Mouse (Mus musculus) kidney, embryonic 16.5 days (tissue): ENCODE results near the gene Ednrb. TPM values are rescaled to one million over a fixed set of nuclear protein-coding genes. Genes with fewer than 3 reads are reported as not detected.
A peak's percentile ranks its signal among the peaks of the same experiment; 100 is the strongest.

ENCODE experiments used
- ATAC-seq: fragments of 200-750 bp; cut with Nextera tagmentation; 2 replicates; pipeline ENCODE4 v1.8.0; 2017; ENCODE audit warnings: moderate TSS enrichment; ENCODE audit not compliant: low FRiP score, low TSS enrichment
- H3K27ac ChIP-seq: fragments of 300-500 bp; sonication (generic); 2 replicates; pipeline ENCODE4 v1.5.1; 2014; ENCODE audit warnings: low read length
- H3K27me3 ChIP-seq: fragments of 300-500 bp; sonication (generic); 2 replicates; pipeline ENCODE4 v1.6.1; 2014; ENCODE audit warnings: low read length, control low read depth, mixed read lengths; ENCODE audit not compliant: insufficient read depth
- H3K36me3 ChIP-seq: fragments of 300-500 bp; sonication (generic); 2 replicates; pipeline ENCODE4 v1.6.1; 2014; ENCODE audit warnings: low read length, control low read depth, mixed read lengths; ENCODE audit not compliant: insufficient read depth
- H3K4me1 ChIP-seq: fragments of 300-500 bp; sonication (generic); 2 replicates; pipeline ENCODE4 v1.6.1; 2014; ENCODE audit warnings: low read length, control low read depth, mixed read lengths; ENCODE audit not compliant: insufficient read depth
- H3K4me2 ChIP-seq: fragments of 300-500 bp; sonication (generic); replicated peaks from 2 replicates; pipeline ENCODE4 v1.6.1; 2014; ENCODE audit warnings: low read depth, low read length
- H3K4me3 ChIP-seq: fragments of 300-500 bp; sonication (generic); 2 replicates; pipeline ENCODE4 v1.5.1; 2014; ENCODE audit warnings: mild to moderate bottlenecking, low read length
- H3K9ac ChIP-seq: fragments of 300-500 bp; sonication (generic); replicated peaks from 2 replicates; pipeline ENCODE4 v1.6.1; 2014; ENCODE audit warnings: low read length
- H3K9me3 ChIP-seq: fragments of 300-500 bp; sonication (generic); 2 replicates; pipeline ENCODE4 v1.6.1; 2016; ENCODE audit warnings: low read length, control low read depth
- WGBS: fragments of 180-500 bp; shearing (Covaris S2); extraction: QIAGEN DNeasy Blood & Tissue Kit; methylation state at CpG from one replicate; pipeline ENCODE4 v1.1.7; 2014; 5-methylcytosine and 5-hydroxymethylcytosine counted together
- polyA plus RNA-seq: library from polyadenylated mRNA; unstranded; fragments of >200 nt; fragmentation: Nextera tagmentation; extraction: Ambion mirVana; gene quantifications from 2 replicates; pipeline ENCODE4 v1.2.1, GENCODE M21; 2015

The Ednrb gene
- polyA plus RNA-seq, 1 experiment from 2014 or later: 57.7 TPM

- WGBS: 40% methylated on average over 4 of the region's 4 CpGs
- H3K27ac ChIP-seq: no peak overlapping the region
- H3K4me1 ChIP-seq: peaks cover 22% of the 10 kb centered on the region
- H3K9ac ChIP-seq: no peak overlapping the region
- ATAC-seq: peak; percentile 31; the same call in 1 of the 2 replicates
- no peaks in the 10 kb centered on the region for H3K27me3 ChIP-seq
- H3K4me2 ChIP-seq: no peak overlapping the region
- H3K4me3 ChIP-seq: no peak overlapping the region
- no peaks in the 10 kb centered on the region for H3K36me3 ChIP-seq
- no peaks in the 10 kb centered on the region for H3K9me3 ChIP-seq
Measured at GRCm38 (mm10) chr14:103832472-103832871, 11.7 kb downstream of the Ednrb start.

- H3K9ac ChIP-seq: no peak overlapping the region
- no peaks in the 10 kb centered on the region for H3K36me3 ChIP-seq
- no peaks in the 10 kb centered on the region for H3K9me3 ChIP-seq
- ATAC-seq: no peak
- WGBS: 69% methylated on average over 5 of the region's 5 CpGs
- H3K4me1 ChIP-seq: peaks cover 13% of the 10 kb centered on the region
- H3K4me2 ChIP-seq: no peak overlapping the region
- no peak overlapping the region for H3K4me3 ChIP-seq
- no peaks in the 10 kb centered on the region for H3K27me3 ChIP-seq
- H3K27ac ChIP-seq: no peak overlapping the region
Measured at GRCm38 (mm10) chr14:103831007-103831406, 13.2 kb downstream of the Ednrb start.

GRCm38 (mm10) chr14:103826343-103826742 is 17.9 kb downstream of the Ednrb start:
- no peak for ATAC-seq
- Histone ChIP-seq H3K4me2 (no peak overlapping the region), H3K9me3 (no peaks in the 10 kb centered on the region), H3K36me3 (no peaks in the 10 kb centered on the region), H3K4me1 (0 out of 2 replicates have a peak, but pooled peaks cover 9% of the 10 kb centered on the region), H3K27ac (no peak overlapping the region), H3K4me3 (no peak overlapping the region), H3K9ac (no peak overlapping the region), H3K27me3 (no peaks in the 10 kb centered on the region)
- WGBS: 90% methylated on average over 9 of the region's 9 CpGs

GRCm38 (mm10) chr14:103825934-103826333 is 18.3 kb downstream of the Ednrb start:
- Histone ChIP-seq H3K9me3 (no peaks in the 10 kb centered on the region), H3K27me3 (no peaks in the 10 kb centered on the region), H3K9ac (no peak overlapping the region), H3K27ac (no peak overlapping the region), H3K36me3 (no peaks in the 10 kb centered on the region), H3K4me1 (0 out of 2 replicates have a peak, but pooled peaks cover 9% of the 10 kb centered on the region), H3K4me3 (no peak overlapping the region), H3K4me2 (no peak overlapping the region)
- WGBS: 92% methylated on average over 5 of the region's 5 CpGs
- ATAC-seq: no peak

- Histone ChIP-seq H3K4me2 (no peak overlapping the region), H3K9ac (no peak overlapping the region), H3K27ac (no peak overlapping the region), H3K36me3 (no peaks in the 10 kb centered on the region), H3K4me3 (no peak overlapping the region), H3K27me3 (no peaks in the 10 kb centered on the region), H3K9me3 (no peaks in the 10 kb centered on the region), H3K4me1 (0 out of 2 replicates have a peak, but pooled peaks cover 9% of the 10 kb centered on the region)
- no peak for ATAC-seq
- WGBS: 31% methylated on average over 7 of the region's 7 CpGs
Measured at GRCm38 (mm10) chr14:103823501-103823900, 20.7 kb downstream of the Ednrb start.

GRCm38 (mm10) chr14:103822590-103822989 is 21.6 kb downstream of the Ednrb start:
- H3K36me3 ChIP-seq: no peaks in the 10 kb centered on the region
- H3K9me3 ChIP-seq: no peaks in the 10 kb centered on the region
- no peak overlapping the region for H3K4me3 ChIP-seq
- 11% methylated on average over 1 of the region's 1 CpGs for WGBS
- no peak overlapping the region for H3K9ac ChIP-seq
- no peak overlapping the region for H3K27ac ChIP-seq
- no peak for ATAC-seq
- H3K27me3 ChIP-seq: no peaks in the 10 kb centered on the region
- H3K4me2 ChIP-seq: no peak overlapping the region
- H3K4me1 ChIP-seq: 0 out of 2 replicates have a peak, but pooled peaks cover 9% of the 10 kb centered on the region

GRCm38 (mm10) chr14:103816637-103817308 is 27.4 kb downstream of the Ednrb start:
- Histone ChIP-seq H3K36me3 (no peaks in the 10 kb centered on the region), H3K9ac (no peak overlapping the region), H3K4me2 (no peak overlapping the region), H3K27me3 (no peaks in the 10 kb centered on the region), H3K9me3 (no peaks in the 10 kb centered on the region), H3K4me3 (no peak overlapping the region), H3K4me1 (no peaks in the 10 kb centered on the region), H3K27ac (peak overlapping the region; percentile 53; the same call in 1 of the 2 replicates)
- 73% methylated on average over 25 of the region's 25 CpGs for WGBS
- no peak for ATAC-seq

- ATAC-seq: no peak; the same call in 1 of the 2 replicates
- no peaks in the 10 kb centered on the region for H3K4me1 ChIP-seq
- WGBS: 59% methylated on average over 16 of the region's 16 CpGs
- no peaks in the 10 kb centered on the region for H3K9me3 ChIP-seq
- no peak overlapping the region for H3K4me3 ChIP-seq
- H3K27me3 ChIP-seq: no peaks in the 10 kb centered on the region
- no peak overlapping the region; the same call in 1 of the 2 replicates for H3K27ac ChIP-seq
- H3K4me2 ChIP-seq: no peak overlapping the region
- H3K9ac ChIP-seq: no peak overlapping the region
- H3K36me3 ChIP-seq: no peaks in the 10 kb centered on the region
Measured at GRCm38 (mm10) chr14:103815542-103815941, 28.7 kb downstream of the Ednrb start.

- Histone ChIP-seq H3K36me3 (no peaks in the 10 kb centered on the region), H3K4me2 (no peak overlapping the region), H3K9me3 (no peaks in the 10 kb centered on the region), H3K27me3 (no peaks in the 10 kb centered on the region), H3K9ac (no peak overlapping the region), H3K27ac (no peak overlapping the region), H3K4me3 (no peak overlapping the region), H3K4me1 (no peaks in the 10 kb centered on the region)
- 57% methylated on average over 10 of the region's 10 CpGs for WGBS
- ATAC-seq: no peak; the same call in 1 of the 2 replicates
Measured at GRCm38 (mm10) chr14:103814015-103814691, 30.0 kb downstream of the Ednrb start.

- Histone ChIP-seq H3K27ac (peak overlapping the region; percentile 65; the same call in 1 of the 2 replicates), H3K4me2 (no peak overlapping the region), H3K27me3 (no peaks in the 10 kb centered on the region), H3K4me3 (no peak overlapping the region), H3K36me3 (no peaks in the 10 kb centered on the region), H3K9ac (no peak overlapping the region), H3K4me1 (no peaks in the 10 kb centered on the region), H3K9me3 (no peaks in the 10 kb centered on the region)
- ATAC-seq: no peak
- WGBS: 68% methylated on average over 3 of the region's 3 CpGs
Measured at GRCm38 (mm10) chr14:103813246-103813645, 31.0 kb downstream of the Ednrb start.
